Mouse (Mus musculus): ENCODE results near the gene Fcgbp. TPM values are rescaled to one million over a fixed set of nuclear protein-coding genes. Genes with fewer than 3 reads are reported as not detected.
"Not testable (repeated sequence)": the region's sequence is repeated elsewhere in the genome, so short reads cannot be mapped to it uniquely, and the experiment has no call there.

Fcgbp gene
- polyA plus RNA-seq, 1 experiment from 2014 or later, result 0.24 TPM

DNA sequence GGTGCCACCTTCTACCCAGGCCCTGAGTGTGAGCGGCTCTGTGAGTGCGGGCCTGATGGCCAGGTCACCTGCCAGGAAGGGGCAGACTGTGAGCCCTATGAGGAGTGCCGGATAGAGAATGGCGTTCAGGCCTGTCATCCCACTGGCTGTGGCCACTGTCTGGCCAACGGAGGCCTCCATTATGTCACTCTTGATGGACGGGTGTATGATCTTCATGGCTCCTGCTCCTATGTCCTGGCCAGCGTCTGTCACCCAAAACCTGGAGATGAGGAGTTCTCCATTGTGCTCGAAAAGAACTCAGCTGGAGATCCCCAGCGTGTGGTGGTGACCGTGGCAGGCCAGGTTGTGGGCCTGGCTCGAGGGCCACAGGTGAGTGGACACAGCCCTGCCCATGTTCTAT lies 35.2 kb downstream of the Fcgbp start:
- peaks cover 6% of the 10 kb centered on the region for H3K27me3 ChIP-seq (ENCODE audit: control insufficient read depth, insufficient read depth, low read length)
- H3K4me2 ChIP-seq, result no peak overlapping the region
- no peak overlapping the region for H3K27ac ChIP-seq (ENCODE audit: low read depth, low read length)
- no peaks in the 10 kb centered on the region for H3K9me3 ChIP-seq (replicated peaks; ENCODE audit: control insufficient read depth, low read length)
- H3K4me3 ChIP-seq (ENCODE audit: low read depth, low read length), result no peak overlapping the region
- no peaks in the 10 kb centered on the region for H3K4me1 ChIP-seq (ENCODE audit: control insufficient read depth, insufficient read depth, low read length)
- ATAC-seq (replicated peaks; ENCODE audit: insufficient number of reproducible peaks, low FRiP score, low TSS enrichment), result no peak
- no peaks in the 10 kb centered on the region for H3K36me3 ChIP-seq (ENCODE audit: control insufficient read depth, insufficient read depth, low read length)
- WGBS (ENCODE audit: insufficient replicate concordance), result 74% methylated on average over 11 of the region's 11 CpGs
- no peak overlapping the region for H3K9ac ChIP-seq (ENCODE audit: low read depth, low read length)

DNA sequence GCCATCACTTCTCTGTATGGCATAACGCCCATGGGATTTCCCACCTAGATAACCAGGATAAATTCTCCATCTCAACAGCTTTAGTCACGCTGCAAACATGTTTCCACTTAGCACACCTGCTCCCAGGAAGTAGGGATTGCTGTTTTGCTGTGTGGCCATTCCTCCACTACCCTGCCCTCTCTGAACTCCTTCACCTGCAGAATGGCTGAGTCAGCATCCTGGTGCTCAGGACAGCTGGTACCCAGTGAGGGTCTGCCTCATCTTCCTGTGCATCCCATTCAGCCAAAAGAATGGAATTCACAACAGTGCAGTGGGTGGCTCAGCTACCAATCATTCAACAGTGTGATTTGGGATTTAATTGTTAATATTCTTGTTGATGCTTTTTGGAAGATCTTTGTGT lies 43.6 kb downstream of the Fcgbp start:
- Histone ChIP-seq H3K4me2 (no peak overlapping the region), H3K9ac (ENCODE audit: low read depth, low read length) (no peak overlapping the region), H3K4me1 (ENCODE audit: control insufficient read depth, insufficient read depth, low read length) (no peaks in the 10 kb centered on the region), H3K27me3 (ENCODE audit: control insufficient read depth, insufficient read depth, low read length) (no peaks in the 10 kb centered on the region), H3K9me3 (replicated peaks; ENCODE audit: control insufficient read depth, low read length) (no peaks in the 10 kb centered on the region), H3K36me3 (ENCODE audit: control insufficient read depth, insufficient read depth, low read length) (no peaks in the 10 kb centered on the region), H3K4me3 (ENCODE audit: low read depth, low read length) (no peak overlapping the region), H3K27ac (ENCODE audit: low read depth, low read length) (no peak overlapping the region)
- no peak for ATAC-seq (replicated peaks; ENCODE audit: insufficient number of reproducible peaks, low FRiP score, low TSS enrichment)
- WGBS (ENCODE audit: insufficient replicate concordance), result 67% methylated on average over 2 of the region's 2 CpGs

DNA sequence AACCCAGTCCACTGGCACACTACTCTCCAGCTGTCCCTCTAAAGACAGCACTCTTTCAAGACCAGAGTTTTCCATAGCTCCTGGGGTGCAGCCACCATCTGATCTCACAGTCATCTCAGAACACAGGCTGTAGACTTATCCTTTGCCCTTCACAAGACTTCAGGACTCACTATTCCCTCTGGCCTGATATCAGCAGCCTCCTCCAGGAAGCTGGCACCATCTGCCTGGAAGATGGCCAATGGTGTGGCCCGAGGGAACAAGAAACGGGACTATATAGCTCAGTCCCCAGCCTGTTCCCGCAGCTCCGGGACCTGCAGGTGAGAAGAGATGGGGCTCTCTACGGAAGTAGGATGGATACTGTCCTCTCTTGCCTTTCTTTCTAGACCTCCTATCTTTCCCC lies 58.1 kb downstream of the Fcgbp start, which contains the start of gene 9530053A07Rik:
9530053A07Rik (plus strand) TSS at position 301 of the 400 bp plus-strand sequence.
- Histone ChIP-seq H3K9me3 (replicated peaks; ENCODE audit: control insufficient read depth, low read length) (no peaks in the 10 kb centered on the region), H3K4me2 (no peak within 1 kb of the TSS), H3K9ac (ENCODE audit: low read depth, low read length) (no peak within 1 kb of the TSS), H3K27ac (ENCODE audit: low read depth, low read length) (no peak within 1 kb of the TSS), H3K4me1 (ENCODE audit: control insufficient read depth, insufficient read depth, low read length) (no peaks in the 10 kb centered on the region), H3K27me3 (ENCODE audit: control insufficient read depth, insufficient read depth, low read length) (no peaks in the 10 kb centered on the region), H3K36me3 (ENCODE audit: control insufficient read depth, insufficient read depth, low read length) (no peaks in the 10 kb centered on the region), H3K4me3 (ENCODE audit: low read depth, low read length) (no peak within 1 kb of the TSS)
- no peak for ATAC-seq (replicated peaks; ENCODE audit: insufficient number of reproducible peaks, low FRiP score, low TSS enrichment)
- 87% methylated on average over 5 of the region's 5 CpGs for WGBS (ENCODE audit: insufficient replicate concordance)

DNA sequence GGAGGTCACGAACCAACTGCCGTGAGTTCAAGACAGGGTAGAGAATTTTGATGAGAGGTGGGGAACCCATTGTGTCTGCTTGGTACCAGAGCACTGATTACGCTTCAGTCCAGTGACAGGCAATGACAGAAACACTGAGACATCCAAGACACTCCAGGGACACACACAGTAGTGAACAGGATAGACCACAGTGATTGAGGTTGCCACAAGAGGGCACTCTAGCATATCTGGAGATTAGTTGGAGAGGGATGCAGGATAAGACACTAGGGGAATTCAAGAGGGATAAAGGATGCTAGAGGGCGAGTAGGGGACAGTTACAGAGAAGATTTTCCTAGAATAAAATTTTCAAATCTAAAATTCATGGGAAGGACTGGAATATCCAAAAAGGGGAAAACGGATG lies 66.6 kb downstream of the Fcgbp start:
- no peak for ATAC-seq (replicated peaks; ENCODE audit: insufficient number of reproducible peaks, low FRiP score, low TSS enrichment)
- Histone ChIP-seq H3K9me3 (replicated peaks; ENCODE audit: control insufficient read depth, low read length) (no peaks in the 10 kb centered on the region), H3K27ac (ENCODE audit: low read depth, low read length) (no peak overlapping the region), H3K27me3 (ENCODE audit: control insufficient read depth, insufficient read depth, low read length) (no peaks in the 10 kb centered on the region), H3K4me1 (ENCODE audit: control insufficient read depth, insufficient read depth, low read length) (no peaks in the 10 kb centered on the region), H3K4me3 (ENCODE audit: low read depth, low read length) (no peak overlapping the region), H3K4me2 (no peak overlapping the region), H3K36me3 (ENCODE audit: control insufficient read depth, insufficient read depth, low read length) (no peaks in the 10 kb centered on the region), H3K9ac (ENCODE audit: low read depth, low read length) (no peak overlapping the region)
- 59% methylated on average over 5 of the region's 5 CpGs for WGBS (ENCODE audit: insufficient replicate concordance)

DNA sequence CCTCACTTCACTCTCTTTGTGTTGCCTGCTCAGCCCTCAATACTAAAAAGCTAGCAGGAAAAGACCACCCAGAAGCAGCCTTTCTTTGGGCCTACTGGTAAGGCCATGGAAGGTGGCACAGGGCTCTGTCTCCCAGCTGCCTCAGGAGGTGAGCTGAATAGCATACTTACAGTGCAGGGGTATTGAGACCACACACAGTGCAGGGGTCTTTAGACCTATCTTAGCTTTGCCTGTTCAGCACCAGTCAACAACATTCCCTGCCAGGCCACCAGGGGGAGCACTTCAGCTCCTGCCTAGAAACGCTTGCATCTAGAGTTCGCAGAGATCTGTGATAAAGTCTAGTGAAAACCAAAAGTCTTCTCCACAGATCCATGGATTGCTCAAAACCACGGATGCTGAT lies 77.2 kb downstream of the Fcgbp start:
- no peaks in the 10 kb centered on the region for H3K36me3 ChIP-seq (ENCODE audit: control insufficient read depth, insufficient read depth, low read length)
- no peaks in the 10 kb centered on the region for H3K27me3 ChIP-seq (ENCODE audit: control insufficient read depth, insufficient read depth, low read length)
- no peak overlapping the region for H3K27ac ChIP-seq (ENCODE audit: low read depth, low read length)
- H3K4me1 ChIP-seq (ENCODE audit: control insufficient read depth, insufficient read depth, low read length), result no peaks in the 10 kb centered on the region
- H3K4me3 ChIP-seq (ENCODE audit: low read depth, low read length), result no peak overlapping the region
- H3K4me2 ChIP-seq, result no peak overlapping the region
- 17% methylated on average over 3 of the region's 3 CpGs for WGBS (ENCODE audit: insufficient replicate concordance)
- no peak overlapping the region for H3K9ac ChIP-seq (ENCODE audit: low read depth, low read length)
- H3K9me3 ChIP-seq (replicated peaks; ENCODE audit: control insufficient read depth, low read length), result no peaks in the 10 kb centered on the region
- ATAC-seq (replicated peaks; ENCODE audit: insufficient number of reproducible peaks, low FRiP score, low TSS enrichment), result no peak

DNA sequence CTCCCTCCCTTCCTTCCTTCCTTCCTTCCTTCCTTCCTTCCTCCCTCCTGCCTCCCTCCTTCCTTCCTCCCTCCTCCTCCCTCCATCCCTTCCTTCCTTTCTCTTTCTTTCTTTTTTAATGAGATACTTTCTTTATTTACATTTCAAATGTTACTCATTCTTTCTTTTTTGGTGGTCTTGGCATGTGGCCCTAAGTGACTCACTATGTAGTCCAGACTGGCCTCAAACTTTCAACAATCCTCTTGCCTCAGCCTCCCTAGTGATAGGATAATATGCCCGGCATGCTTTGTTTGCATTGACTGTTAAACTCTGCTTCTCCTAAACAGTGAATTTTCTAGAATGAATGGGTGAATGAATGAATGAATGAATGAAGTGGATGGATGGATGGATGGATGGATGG lies 78.8 kb downstream of the Fcgbp start:
- Histone ChIP-seq H3K27ac (ENCODE audit: low read depth, low read length) (no peak overlapping the region), H3K4me3 (ENCODE audit: low read depth, low read length) (no peak overlapping the region), H3K4me2 (no peak overlapping the region), H3K9me3 (replicated peaks; ENCODE audit: control insufficient read depth, low read length) (no peaks in the 10 kb centered on the region), H3K4me1 (ENCODE audit: control insufficient read depth, insufficient read depth, low read length) (no peaks in the 10 kb centered on the region), H3K27me3 (ENCODE audit: control insufficient read depth, insufficient read depth, low read length) (no peaks in the 10 kb centered on the region), H3K9ac (ENCODE audit: low read depth, low read length) (no peak overlapping the region), H3K36me3 (ENCODE audit: control insufficient read depth, insufficient read depth, low read length) (no peaks in the 10 kb centered on the region)
- ATAC-seq (replicated peaks; ENCODE audit: insufficient number of reproducible peaks, low FRiP score, low TSS enrichment), result no peak
- 73% methylated on average over 1 of the region's 1 CpGs for WGBS (ENCODE audit: insufficient replicate concordance)

DNA sequence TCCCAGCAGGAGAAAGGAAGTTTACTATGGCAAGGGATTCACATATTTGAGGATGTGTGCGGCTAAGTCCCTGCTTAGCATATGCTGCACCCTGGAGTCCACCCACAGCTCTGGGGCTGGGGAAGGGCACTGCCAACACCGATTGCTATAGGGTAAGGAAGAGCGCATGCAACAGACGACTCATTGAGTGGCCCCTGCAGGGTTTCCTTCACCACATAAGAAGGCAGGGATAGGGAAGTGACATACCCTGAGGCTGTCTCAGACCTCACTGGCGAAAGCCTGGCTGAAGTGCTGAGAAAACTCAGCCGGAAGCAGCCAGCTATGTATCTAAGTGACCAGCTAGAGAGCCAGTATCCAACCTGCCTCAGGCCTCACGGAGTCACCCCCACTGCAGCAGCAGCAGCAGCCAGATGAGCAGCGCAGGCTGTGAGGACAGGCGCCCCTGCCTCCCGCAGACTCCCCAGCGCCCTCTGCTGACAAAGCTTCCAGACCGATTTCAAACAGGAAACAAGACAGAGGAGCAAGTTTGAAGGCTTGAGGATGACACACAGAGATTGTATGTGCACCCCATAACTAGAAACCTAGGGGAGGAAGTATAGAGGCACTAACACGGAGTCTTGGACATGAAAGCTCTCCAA lies 80.7 kb downstream of the Fcgbp start:
- no peak for ATAC-seq (replicated peaks; ENCODE audit: insufficient number of reproducible peaks, low FRiP score, low TSS enrichment)
- WGBS (ENCODE audit: insufficient replicate concordance), result 18% methylated on average over 13 of the region's 13 CpGs
- H3K4me3 ChIP-seq (ENCODE audit: low read depth, low read length), result no peak overlapping the region

DNA sequence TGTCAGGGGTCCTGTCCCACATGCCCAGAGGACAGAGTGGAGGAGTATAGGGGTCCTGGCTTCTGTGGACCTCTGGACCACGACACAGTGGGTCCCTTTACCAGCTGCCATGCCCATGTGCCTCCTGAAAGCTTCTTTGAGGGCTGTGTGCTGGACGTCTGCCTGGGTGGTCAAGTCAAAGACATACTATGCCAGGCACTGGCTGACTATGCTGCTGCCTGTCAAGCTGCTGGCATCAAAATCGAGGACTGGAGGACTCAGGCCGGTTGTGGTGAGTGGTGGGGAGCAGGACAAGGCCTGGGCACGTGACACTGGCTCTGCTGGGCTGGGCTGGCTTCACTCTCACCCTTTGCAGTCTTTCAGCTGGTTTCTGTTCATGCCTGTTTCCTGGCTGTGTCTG lies 82.6 kb downstream of the Fcgbp start:
- not testable (repeated sequence) for H3K9ac ChIP-seq (ENCODE audit: low read depth, low read length); H3K27me3 ChIP-seq (ENCODE audit: control insufficient read depth, insufficient read depth, low read length); H3K9me3 ChIP-seq (replicated peaks; ENCODE audit: control insufficient read depth, low read length); H3K4me2 ChIP-seq; H3K4me3 ChIP-seq (ENCODE audit: low read depth, low read length); ATAC-seq (replicated peaks; ENCODE audit: insufficient number of reproducible peaks, low FRiP score, low TSS enrichment); H3K4me1 ChIP-seq (ENCODE audit: control insufficient read depth, insufficient read depth, low read length); H3K36me3 ChIP-seq (ENCODE audit: control insufficient read depth, insufficient read depth, low read length); H3K27ac ChIP-seq (ENCODE audit: low read depth, low read length)
- WGBS (ENCODE audit: insufficient replicate concordance), result 30% methylated on average over 5 of the region's 5 CpGs

More for the DNA sequence above, 80.7 kb downstream of the Fcgbp start:
- H3K36me3 ChIP-seq (ENCODE audit: control insufficient read depth, insufficient read depth, low read length), result no peaks in the 10 kb centered on the region
- H3K4me2 ChIP-seq, result no peak overlapping the region
- no peaks in the 10 kb centered on the region for H3K4me1 ChIP-seq (ENCODE audit: control insufficient read depth, insufficient read depth, low read length)
- no peak overlapping the region for H3K9ac ChIP-seq (ENCODE audit: low read depth, low read length)
- H3K27ac ChIP-seq (ENCODE audit: low read depth, low read length), result no peak overlapping the region
- H3K9me3 ChIP-seq (replicated peaks; ENCODE audit: control insufficient read depth, low read length), result no peaks in the 10 kb centered on the region
- H3K27me3 ChIP-seq (ENCODE audit: control insufficient read depth, insufficient read depth, low read length), result no peaks in the 10 kb centered on the region

DNA sequence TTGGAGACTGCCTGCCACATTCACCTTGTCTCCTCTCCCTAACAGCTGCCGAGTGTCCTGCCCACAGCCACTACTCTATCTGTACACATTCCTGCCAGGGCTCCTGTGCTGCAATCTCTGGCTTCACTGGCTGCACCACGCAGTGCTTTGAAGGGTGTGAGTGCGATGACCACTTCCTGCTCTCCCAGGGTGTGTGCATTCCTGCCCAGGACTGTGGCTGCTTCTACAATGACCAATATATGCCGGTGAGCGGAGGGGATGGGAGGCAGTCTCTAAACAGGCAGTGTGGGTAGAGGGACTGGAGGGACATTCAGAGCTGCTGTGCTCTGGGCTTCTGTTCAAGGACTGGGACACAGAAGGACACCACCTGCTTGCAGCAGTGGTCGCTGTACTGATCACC lies 88.3 kb downstream of the Fcgbp start:
- no peaks in the 10 kb centered on the region for H3K36me3 ChIP-seq (ENCODE audit: control insufficient read depth, insufficient read depth, low read length)
- H3K4me2 ChIP-seq, result no peak overlapping the region
- H3K4me1 ChIP-seq (ENCODE audit: control insufficient read depth, insufficient read depth, low read length), result no peaks in the 10 kb centered on the region
- no peak for ATAC-seq (replicated peaks; ENCODE audit: insufficient number of reproducible peaks, low FRiP score, low TSS enrichment)
- WGBS (ENCODE audit: insufficient replicate concordance), result 36% methylated on average over 6 of the region's 6 CpGs
- H3K4me3 ChIP-seq (ENCODE audit: low read depth, low read length), result no peak overlapping the region
- H3K27ac ChIP-seq (ENCODE audit: low read depth, low read length), result no peak overlapping the region
- no peaks in the 10 kb centered on the region for H3K9me3 ChIP-seq (replicated peaks; ENCODE audit: control insufficient read depth, low read length)
- H3K27me3 ChIP-seq (ENCODE audit: control insufficient read depth, insufficient read depth, low read length), result no peaks in the 10 kb centered on the region
- no peak overlapping the region for H3K9ac ChIP-seq (ENCODE audit: low read depth, low read length)
